Mouse (Mus musculus): Measurements from ENCODE around the gene Polr2m.

- TF ChIP-seq CTCF (conservative IDR thresholded peaks at IDR 0.05; ENCODE audit: low read length) (no peak), POU5F1 (IDR thresholded peaks at IDR 0.05; ENCODE audit: borderline replicate concordance, low read length) (no peak)
Observed at GRCm38 (mm10) chr9:71527438-71527837, 41.7 kb upstream of the Polr2m start.

Measured in E14TG2a.4 (cell line).